Mouse (Mus musculus): ENCODE measurements around the gene Il24. TPM values are rescaled to one million over a fixed set of nuclear protein-coding genes. Genes with fewer than 3 reads are reported as not detected.

Il24 gene
- polyA plus RNA-seq, 1 experiment from 2014 or later = not detected

DNA sequence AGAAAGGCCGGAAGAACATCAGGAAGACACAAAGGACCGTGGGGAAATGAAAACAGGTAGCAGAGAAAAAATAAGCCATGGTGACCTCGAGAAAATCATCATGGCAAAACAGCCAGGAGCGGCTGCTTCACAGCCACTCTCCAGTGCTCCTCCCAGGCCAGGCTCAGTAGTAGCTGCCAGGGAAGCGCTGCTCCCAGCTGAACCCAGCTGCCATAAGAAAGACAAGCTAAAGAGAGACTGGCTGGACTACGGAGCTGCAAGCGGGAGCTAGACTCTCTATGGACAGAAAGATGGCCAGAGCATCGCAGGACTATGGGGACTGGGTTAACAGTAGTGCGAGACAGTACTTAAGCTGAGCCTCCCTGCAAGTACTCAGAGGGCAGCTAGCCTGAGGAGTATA is 32.4 kb downstream of the Il24 start:
- TF ChIP-seq CTCF (IDR thresholded peaks at IDR 0.05; ENCODE audit: low read depth) = no peak
- Histone ChIP-seq H3K9me3 (ENCODE audit: low read depth, low read length) (no peaks in the 10 kb centered on the region), H3K27me3 (ENCODE audit: insufficient read depth, low read length) (no peaks in the 10 kb centered on the region), H3K27ac (ENCODE audit: low read depth) (no peak overlapping the region), H3K4me2 (no peak overlapping the region), H3K9ac (no peak overlapping the region), H3K4me1 (ENCODE audit: insufficient read depth) (no peaks in the 10 kb centered on the region), H3K36me3 (ENCODE audit: insufficient read depth) (no peaks in the 10 kb centered on the region), H3K4me3 (ENCODE audit: low read depth, low read length) (no peak overlapping the region)
- DNase-seq = no peak
- 73% methylated on average over 9 of the region's 9 CpGs for WGBS
- ATAC-seq (ENCODE audit: insufficient read depth) = no peak

DNA sequence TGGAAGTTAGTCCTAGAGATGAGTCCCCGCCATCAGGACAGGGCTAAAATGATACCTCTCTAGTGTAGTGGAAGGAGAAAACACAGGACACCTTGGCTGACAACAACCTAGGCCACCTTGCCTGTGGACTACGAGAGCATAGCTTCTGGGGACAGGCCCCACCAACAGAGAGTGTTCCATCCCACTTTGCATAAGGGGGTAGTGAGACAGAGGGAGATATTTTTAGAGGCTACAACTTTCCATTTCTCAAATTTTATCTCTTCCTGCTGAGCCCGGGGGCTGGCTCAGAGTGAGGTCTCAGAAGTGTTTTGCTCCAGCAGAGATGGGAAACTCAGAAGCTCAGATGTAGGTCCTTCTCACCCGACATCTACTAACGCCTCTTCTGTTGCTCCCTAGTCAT is 36.8 kb downstream of the Il24 start:
- H3K4me3 ChIP-seq (ENCODE audit: low read depth, low read length) = no peak overlapping the region
- ATAC-seq (ENCODE audit: insufficient read depth) (no peak), DNase-seq (no peak)
- no peaks in the 10 kb centered on the region for H3K9me3 ChIP-seq (ENCODE audit: low read depth, low read length)
- no peak overlapping the region for H3K27ac ChIP-seq (ENCODE audit: low read depth)
- H3K36me3 ChIP-seq (ENCODE audit: insufficient read depth) = no peaks in the 10 kb centered on the region
- H3K27me3 ChIP-seq (ENCODE audit: insufficient read depth, low read length) = no peaks in the 10 kb centered on the region
- TF ChIP-seq CTCF (IDR thresholded peaks at IDR 0.05; ENCODE audit: low read depth) = no peak
- H3K4me2 ChIP-seq = no peak overlapping the region
- no peak overlapping the region for H3K9ac ChIP-seq
- WGBS = 71% methylated on average over 5 of the region's 5 CpGs
- no peaks in the 10 kb centered on the region for H3K4me1 ChIP-seq (ENCODE audit: insufficient read depth)

DNA sequence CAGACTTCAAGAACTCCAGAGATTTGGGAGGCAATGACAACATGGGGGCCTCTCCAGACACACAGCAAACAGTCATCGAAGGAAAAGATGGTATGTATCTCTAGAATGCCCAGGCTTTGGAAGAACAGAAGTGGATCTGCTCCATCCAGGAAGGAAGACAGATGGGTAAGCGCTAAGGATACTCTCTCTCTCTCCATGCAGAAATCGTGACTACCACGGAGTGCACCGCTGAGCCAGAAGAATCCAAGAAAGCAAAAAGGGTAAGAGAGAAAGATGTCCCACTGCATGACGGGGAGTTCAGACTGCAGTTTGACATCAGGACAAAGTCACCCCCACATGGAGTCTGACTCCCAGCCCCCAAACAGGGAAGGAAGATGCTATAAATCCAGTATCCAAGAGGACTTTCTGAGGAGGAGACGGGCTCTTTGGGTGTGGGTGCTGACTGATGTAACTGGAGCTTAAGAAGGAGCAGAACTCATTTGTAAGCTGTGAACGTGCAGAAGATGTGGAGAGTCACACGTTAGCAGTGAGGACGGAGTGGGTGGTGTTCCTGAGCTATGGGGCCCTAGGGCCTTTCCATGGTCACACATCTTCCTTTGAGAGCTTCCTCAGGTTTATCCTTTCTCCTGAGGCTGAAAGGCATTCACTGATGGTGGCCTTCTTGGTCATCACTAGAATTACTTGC is 37.6 kb downstream of the Il24 start:
- TF ChIP-seq CTCF (IDR thresholded peaks at IDR 0.05; ENCODE audit: low read depth) = no peak
- H3K4me1 ChIP-seq (ENCODE audit: insufficient read depth) = no peaks in the 10 kb centered on the region
- ATAC-seq (ENCODE audit: insufficient read depth) = no peak
- no peaks in the 10 kb centered on the region for H3K9me3 ChIP-seq (ENCODE audit: low read depth, low read length)
- no peak overlapping the region for H3K4me3 ChIP-seq (ENCODE audit: low read depth, low read length)
- no peaks in the 10 kb centered on the region for H3K36me3 ChIP-seq (ENCODE audit: insufficient read depth)
- whole genome bisulfite sequencing = 83% methylated on average over 10 of the region's 10 CpGs
- no peak for DNase-seq
- H3K4me2 ChIP-seq = no peak overlapping the region
- no peak overlapping the region for H3K9ac ChIP-seq
- H3K27ac ChIP-seq (ENCODE audit: low read depth) = no peak overlapping the region
- no peaks in the 10 kb centered on the region for H3K27me3 ChIP-seq (ENCODE audit: insufficient read depth, low read length)

DNA sequence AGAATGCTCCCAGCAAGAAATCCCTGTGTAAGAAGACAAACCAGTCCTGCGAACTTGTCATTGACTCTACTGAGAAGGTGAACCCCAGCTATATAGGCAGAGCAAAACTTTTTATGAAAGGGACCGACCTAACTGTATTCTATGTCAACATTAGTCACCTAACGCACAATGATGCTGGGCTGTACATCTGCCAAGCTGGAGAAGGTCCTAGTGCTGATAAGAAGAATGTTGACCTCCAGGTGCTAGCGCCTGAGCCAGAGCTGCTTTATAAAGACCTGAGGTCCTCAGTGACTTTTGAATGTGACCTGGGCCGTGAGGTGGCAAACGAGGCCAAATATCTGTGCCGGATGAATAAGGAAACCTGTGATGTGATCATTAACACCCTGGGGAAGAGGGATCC is 42.7 kb downstream of the Il24 start:
- H3K4me3 ChIP-seq (ENCODE audit: low read depth, low read length) = no peak overlapping the region
- WGBS = 84% methylated on average over 7 of the region's 7 CpGs
- no peaks in the 10 kb centered on the region for H3K9me3 ChIP-seq (ENCODE audit: low read depth, low read length)
- no peaks in the 10 kb centered on the region for H3K27me3 ChIP-seq (ENCODE audit: insufficient read depth, low read length)
- ATAC-seq (ENCODE audit: insufficient read depth) (no peak), DNase-seq (no peak)
- H3K27ac ChIP-seq (ENCODE audit: low read depth) = no peak overlapping the region
- H3K4me1 ChIP-seq (ENCODE audit: insufficient read depth) = 0 out of 2 replicates have a peak, but pooled peaks cover 3% of the 10 kb centered on the region
- no peaks in the 10 kb centered on the region for H3K36me3 ChIP-seq (ENCODE audit: insufficient read depth)
- H3K9ac ChIP-seq = no peak overlapping the region
- H3K4me2 ChIP-seq = no peak overlapping the region
- TF ChIP-seq CTCF (IDR thresholded peaks at IDR 0.05; ENCODE audit: low read depth) = no peak

DNA sequence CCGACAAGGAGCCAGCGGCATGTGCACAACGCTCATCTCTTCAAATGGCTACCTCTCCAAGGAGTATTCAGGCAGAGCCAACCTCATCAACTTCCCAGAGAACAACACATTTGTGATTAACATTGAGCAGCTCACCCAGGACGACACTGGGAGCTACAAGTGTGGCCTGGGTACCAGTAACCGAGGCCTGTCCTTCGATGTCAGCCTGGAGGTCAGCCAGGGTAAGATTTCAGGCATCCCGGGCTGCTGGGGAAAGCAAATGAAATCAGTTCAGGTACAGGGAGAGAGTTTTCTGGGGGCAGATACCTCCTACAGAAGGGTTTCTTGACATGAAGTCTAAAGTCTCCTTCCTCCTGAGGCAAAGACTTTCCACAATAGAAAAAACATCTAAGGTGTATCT is 45.6 kb downstream of the Il24 start:
- Histone ChIP-seq H3K9me3 (ENCODE audit: low read depth, low read length) (no peaks in the 10 kb centered on the region), H3K27ac (ENCODE audit: low read depth) (no peak overlapping the region), H3K9ac (no peak overlapping the region), H3K36me3 (ENCODE audit: insufficient read depth) (no peaks in the 10 kb centered on the region), H3K4me2 (no peak overlapping the region), H3K4me1 (ENCODE audit: insufficient read depth) (0 out of 2 replicates have a peak, but pooled peaks cover 3% of the 10 kb centered on the region), H3K4me3 (ENCODE audit: low read depth, low read length) (no peak overlapping the region), H3K27me3 (ENCODE audit: insufficient read depth, low read length) (no peaks in the 10 kb centered on the region)
- ATAC-seq (ENCODE audit: insufficient read depth) (no peak), DNase-seq (no peak)
- no peak for TF ChIP-seq CTCF (IDR thresholded peaks at IDR 0.05; ENCODE audit: low read depth)
- 85% methylated on average over 7 of the region's 7 CpGs for WGBS

DNA sequence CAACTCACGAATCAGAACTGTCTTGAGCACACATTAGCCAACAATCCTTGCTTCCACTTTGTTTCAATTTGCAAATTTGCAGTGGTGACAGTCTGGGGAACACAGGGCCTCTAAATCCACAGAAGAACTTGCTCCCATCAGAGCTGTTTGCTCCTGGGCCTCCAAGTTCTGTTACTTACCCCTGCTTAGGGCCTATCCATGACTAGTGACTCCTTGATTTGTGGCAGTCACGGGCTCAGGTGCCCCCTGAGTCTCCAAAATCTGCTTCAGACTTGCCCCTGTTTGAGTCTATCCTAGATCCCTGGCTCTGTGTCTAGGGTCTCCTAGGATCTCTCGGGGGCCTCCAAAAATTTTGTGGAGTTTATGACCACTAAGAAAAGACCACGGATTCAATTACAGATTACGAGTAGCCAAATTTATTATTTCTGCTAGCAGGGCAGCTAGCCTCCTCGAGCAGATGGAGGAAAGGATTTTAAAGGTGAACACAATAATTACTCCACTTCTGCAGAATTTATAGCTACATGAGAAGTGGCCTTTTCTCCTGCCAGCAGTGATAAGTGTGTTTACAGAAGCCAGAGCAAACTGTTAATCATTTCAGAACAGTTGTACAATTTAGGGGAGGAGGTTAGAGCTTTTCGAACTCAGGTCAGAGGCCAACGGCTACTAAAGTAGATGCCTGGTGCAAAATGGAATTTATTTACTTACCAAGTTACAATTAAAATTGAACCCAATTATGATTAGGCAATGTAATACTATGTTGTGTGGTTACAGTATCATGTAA is 46.5 kb downstream of the Il24 start:
- Histone ChIP-seq H3K4me1 (ENCODE audit: insufficient read depth) (0 out of 2 replicates have a peak, but pooled peaks cover 3% of the 10 kb centered on the region), H3K9me3 (ENCODE audit: low read depth, low read length) (no peaks in the 10 kb centered on the region), H3K27me3 (ENCODE audit: insufficient read depth, low read length) (no peaks in the 10 kb centered on the region), H3K27ac (ENCODE audit: low read depth) (no peak overlapping the region), H3K36me3 (ENCODE audit: insufficient read depth) (no peaks in the 10 kb centered on the region), H3K4me3 (ENCODE audit: low read depth, low read length) (no peak overlapping the region), H3K9ac (no peak overlapping the region), H3K4me2 (no peak overlapping the region)
- TF ChIP-seq CTCF (IDR thresholded peaks at IDR 0.05; ENCODE audit: low read depth) = no peak
- DNase-seq (no peak), ATAC-seq (ENCODE audit: insufficient read depth) (no peak)
- 38% methylated on average over 8 of the region's 8 CpGs for WGBS

DNA sequence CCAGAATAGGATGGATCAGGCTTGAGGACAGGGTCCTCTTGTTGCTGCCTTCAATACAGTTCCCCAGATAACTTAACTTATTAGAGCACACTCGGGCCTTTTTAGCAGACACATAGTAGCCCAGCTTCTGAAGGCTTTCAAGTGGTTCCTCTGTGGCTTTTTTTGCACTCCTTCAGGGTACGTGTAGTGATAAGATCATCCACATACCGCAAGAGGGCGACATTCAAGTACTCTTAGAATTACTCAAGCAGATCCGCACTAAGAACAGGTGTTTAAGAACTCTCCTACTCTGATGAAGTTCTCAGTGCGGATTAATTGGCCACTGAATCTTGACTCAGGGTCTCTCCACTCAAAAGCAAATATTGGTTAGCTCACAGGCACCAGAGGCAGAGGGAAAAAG is 49.0 kb downstream of the Il24 start:
- Histone ChIP-seq H3K27me3 (ENCODE audit: insufficient read depth, low read length) (no peaks in the 10 kb centered on the region), H3K4me1 (ENCODE audit: insufficient read depth) (0 out of 2 replicates have a peak, but pooled peaks cover 3% of the 10 kb centered on the region), H3K36me3 (ENCODE audit: insufficient read depth) (no peaks in the 10 kb centered on the region), H3K4me3 (ENCODE audit: low read depth, low read length) (no peak overlapping the region), H3K9me3 (ENCODE audit: low read depth, low read length) (no peaks in the 10 kb centered on the region), H3K27ac (ENCODE audit: low read depth) (no peak overlapping the region), H3K4me2 (no peak overlapping the region), H3K9ac (no peak overlapping the region)
- peak; percentile 51 for TF ChIP-seq CTCF (IDR thresholded peaks at IDR 0.05; ENCODE audit: low read depth)
- 48% methylated on average over 6 of the region's 6 CpGs for WGBS
- peak; percentile 71 for DNase-seq
- ATAC-seq (ENCODE audit: insufficient read depth) = no peak
